Mouse (Mus musculus): ENCODE data around the gene Mpp6.

Mpp6 gene

GRCm38 (mm10) chr6:50228180-50228579 is 118.1 kb downstream of the Mpp6 start:
- DNase-seq (ENCODE audit: low read depth, low spot score), result no peak

GRCm38 (mm10) chr6:50231288-50231687 is 121.2 kb downstream of the Mpp6 start:
- DNase-seq (ENCODE audit: low read depth, low spot score), result no peak

DNA sequence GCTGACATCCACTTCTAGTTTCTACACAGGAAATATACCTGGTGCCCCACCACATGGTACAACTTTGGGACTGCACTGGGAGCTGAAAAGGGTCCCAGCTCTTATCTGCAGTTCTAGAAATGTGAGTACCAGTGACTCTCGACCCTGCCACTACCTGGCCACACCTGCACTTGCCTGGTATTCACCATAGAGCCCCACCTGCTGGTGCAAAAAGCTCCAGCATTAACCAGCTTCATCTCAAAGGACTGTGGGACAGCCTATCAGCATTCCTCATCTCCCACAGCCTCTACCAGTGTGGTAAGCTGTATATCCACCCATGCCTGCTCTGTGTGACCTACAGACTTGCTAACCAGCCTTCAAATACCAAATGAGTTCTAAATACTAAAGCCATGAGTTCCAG is 122.9 kb downstream of the Mpp6 start:
- DNase-seq (ENCODE audit: low read depth, low spot score), result no peak

GRCm38 (mm10) chr6:50237963-50238362 is 127.9 kb downstream of the Mpp6 start:
- DNase-seq (ENCODE audit: low read depth, low spot score), result no peak

- no peak for DNase-seq (ENCODE audit: low read depth, low spot score)
Observed at GRCm38 (mm10) chr6:50239902-50240301, 129.9 kb downstream of the Mpp6 start.

DNA sequence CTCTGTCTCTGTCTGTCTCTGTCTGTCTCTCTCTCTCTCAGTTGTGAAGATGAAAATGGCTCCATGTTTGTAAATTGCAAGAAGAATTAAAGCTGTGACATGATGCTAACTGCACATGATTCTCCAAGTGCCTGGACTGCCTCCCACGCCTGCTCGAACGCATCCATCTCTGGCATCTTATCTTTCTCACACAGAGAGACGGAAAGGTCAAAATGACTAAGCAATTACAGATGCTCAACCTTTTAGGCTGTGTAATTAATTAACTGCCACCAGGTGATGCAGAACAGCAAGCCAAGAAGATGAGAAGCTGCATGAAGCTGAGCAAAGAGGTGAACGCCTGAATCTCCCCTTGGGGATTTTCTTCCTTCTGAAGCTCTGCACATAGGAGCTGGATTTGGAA is 130.4 kb downstream of the Mpp6 start:
- DNase-seq (ENCODE audit: low read depth, low spot score), result no peak

DNA sequence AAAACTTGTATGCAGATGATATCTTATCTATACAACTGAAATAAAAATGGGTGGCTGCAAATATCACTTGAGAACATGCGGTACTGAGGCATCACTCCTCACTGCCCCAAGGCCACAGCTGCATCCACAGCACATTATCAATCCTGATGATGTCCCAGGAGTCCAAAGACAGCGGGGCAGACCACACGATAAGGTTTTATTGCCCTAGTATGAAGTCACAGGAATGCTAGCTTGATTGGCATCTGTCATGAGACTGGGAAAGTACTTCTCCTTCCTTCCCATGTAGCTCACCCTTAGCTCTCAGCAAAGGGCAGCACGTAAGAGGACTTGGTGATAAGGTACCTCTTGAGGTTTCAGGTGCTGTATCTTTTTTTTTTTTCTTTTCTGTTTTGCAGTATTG is 134.1 kb downstream of the Mpp6 start:
- DNase-seq (ENCODE audit: low read depth, low spot score), result no peak

DNA sequence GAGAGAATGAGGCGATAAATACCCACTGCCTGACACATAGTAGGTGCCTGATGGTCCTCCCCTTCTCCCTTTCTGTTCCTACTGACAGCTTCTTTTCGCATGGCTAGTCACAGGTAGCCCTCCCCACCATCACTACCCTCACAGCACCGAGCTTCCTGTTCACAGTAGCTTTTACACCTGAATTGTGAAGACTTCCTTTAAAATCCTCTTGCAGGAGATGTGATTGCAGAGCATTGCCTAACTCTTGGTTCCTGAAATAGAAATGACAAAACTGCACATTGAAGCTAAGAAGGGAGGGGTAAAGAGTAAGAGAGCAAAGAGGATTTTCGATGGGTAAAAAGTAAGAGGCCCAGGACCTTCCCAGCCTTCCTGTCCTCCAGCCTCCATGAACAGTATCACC is 134.9 kb downstream of the Mpp6 start:
- DNase-seq (ENCODE audit: low read depth, low spot score), result no peak

GRCm38 (mm10) chr6:50247356-50247755 is 137.3 kb downstream of the Mpp6 start:
- no peak for DNase-seq (ENCODE audit: low read depth, low spot score)

GRCm38 (mm10) chr6:50247791-50248190 is 137.8 kb downstream of the Mpp6 start:
- DNase-seq (ENCODE audit: low read depth, low spot score), result no peak
